Mouse (Mus musculus): ENCODE measurements around the gene Cd9.
A peak's percentile ranks its signal among the peaks of the same experiment; 100 is the strongest.

The Cd9 gene

DNA sequence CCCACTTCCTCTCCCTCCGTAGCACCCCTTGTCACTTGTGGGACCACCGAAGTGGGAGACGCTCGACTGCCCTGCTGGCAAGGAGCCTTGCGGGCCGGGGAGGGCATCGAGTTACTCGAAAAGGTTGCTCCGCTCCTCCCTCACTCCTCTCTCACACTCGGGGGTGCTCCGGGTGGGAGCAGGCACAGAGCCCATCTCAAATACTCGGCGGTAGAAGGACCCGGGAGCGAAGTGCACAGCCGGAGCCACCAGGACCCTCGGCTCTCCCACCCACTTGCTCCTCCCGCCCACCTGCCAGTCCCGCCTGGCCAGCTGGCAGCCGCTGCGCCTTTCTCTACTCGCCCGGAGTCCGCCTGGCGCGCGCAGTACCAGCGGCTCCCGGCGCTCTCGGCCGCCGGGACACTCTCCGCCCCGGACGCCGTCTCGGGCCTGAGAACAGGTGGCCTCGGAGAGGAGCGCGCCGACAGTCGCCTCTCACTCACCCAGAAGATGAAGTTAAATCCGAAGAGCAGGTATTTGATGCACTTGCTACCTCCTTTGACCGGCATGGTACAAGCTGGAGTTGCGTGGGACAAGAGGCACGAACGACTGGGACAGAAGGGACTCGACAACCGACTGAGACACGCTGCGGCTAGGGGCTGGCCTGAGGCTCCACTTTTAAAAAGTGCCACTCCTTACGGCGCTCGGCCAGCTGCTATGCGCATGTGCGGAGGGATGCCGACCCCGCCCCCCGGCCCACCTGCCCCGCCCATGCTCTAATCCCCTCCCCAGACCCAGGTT, at the start of gene Cd9:
TSS of gene Cd9 (minus strand) at position 700 of the 780 bp plus-strand sequence.
- peak; percentile 44 to 47 for DNase-seq (ENCODE audit: low spot score in 2 of 2)

DNA sequence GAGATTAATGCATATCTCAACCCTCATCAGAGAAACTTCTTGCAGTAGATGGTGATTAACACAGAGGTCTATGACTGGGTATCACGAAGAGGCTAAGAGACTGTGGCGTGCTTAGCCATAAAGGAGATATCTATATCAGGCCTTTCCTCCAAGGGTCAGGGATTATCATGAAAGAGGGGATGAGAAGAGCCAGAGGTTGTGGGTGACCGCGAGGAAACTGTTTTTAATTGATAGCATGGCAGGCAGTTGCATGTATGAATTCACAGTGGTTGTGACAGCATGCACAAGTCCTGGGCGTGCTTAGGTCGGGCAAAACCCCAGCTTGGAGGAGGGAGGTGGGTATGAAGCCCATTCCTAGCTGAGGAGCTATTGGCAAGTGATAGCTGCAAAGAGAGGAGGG, 46.7 kb upstream of the Cd9 start:
- no peak for DNase-seq (ENCODE audit: low spot score in 2 of 2)

DNA sequence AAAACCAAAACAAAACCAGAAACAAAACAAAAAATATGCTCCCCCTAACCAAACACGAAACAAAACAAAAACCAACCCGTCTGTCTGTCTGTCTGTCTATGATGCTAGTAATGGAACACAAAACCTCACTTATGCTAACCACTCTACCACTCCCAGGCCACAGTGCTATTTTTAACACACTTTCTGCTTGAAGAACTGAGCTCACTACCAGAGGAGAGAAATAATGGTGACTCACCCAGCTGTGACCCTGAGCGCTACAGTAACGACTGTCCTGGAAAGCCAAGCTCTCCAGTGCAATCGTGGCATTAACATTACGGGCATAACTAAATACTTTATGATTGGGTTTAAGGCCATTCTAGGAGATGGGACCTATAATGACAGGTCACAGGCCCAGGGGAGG, 46.2 kb upstream of the Cd9 start:
- DNase-seq (ENCODE audit: low spot score in 2 of 2) = no peak

DNA sequence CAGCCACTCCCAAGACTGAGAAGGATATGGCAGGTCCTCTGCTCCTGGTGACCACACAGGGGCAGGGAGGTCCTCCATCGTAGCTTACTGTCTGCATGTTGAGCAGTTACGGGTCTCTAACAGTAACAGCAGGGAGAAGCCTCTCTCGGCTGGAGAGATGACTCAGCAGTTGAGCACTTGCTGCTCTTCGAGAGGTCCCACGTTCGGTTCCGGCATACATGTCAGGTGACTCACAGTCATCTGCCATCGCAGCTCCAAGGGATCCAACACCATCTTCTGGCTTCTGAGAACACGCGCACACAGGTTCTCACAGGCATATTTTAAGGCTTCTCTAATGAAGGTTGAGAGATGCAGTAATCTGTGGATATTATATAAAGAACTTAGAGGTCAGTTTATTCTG, 45.6 kb upstream of the Cd9 start:
- no peak for DNase-seq (ENCODE audit: low spot score in 2 of 2)

DNA sequence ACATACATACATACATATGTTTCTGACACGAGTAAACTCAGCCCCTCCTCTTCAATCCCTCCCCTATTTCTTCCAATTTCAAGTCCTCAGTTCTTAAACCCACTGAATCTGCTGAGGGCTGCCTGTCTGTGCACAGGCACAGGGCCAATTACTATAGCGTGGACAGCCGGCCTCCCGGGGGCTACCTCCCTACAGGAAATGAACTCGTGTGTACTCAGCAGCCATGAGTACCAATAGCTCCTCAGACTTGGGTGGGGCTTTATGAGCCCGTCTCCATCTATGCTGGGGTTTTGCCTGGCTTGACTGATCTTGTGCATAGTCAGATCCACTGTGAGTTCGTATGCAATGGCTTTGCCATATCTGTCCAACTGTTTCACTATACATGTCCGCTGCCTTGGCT, 44.8 kb upstream of the Cd9 start:
- DNase-seq (ENCODE audit: low spot score in 2 of 2) = no peak

DNA sequence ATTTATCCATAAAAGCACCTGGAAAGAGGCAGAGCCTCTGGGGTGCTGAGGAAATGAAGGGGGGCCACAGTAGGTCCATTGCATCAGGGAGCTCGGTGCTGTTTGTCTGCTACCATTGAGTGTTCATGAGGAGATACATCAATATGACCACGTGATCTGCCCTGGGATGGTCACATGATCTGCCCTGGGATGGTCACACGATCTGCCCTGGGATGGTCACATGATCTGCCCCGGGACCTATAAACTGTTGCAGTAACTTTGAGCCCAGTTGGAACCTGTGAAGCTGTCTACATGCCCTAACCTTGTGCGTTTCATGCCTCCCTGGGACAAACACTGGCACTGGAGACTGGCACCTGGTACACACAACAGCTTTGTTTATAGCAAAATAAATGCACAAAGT, 43.9 kb upstream of the Cd9 start:
- no peak for DNase-seq (ENCODE audit: low spot score in 2 of 2)

DNA sequence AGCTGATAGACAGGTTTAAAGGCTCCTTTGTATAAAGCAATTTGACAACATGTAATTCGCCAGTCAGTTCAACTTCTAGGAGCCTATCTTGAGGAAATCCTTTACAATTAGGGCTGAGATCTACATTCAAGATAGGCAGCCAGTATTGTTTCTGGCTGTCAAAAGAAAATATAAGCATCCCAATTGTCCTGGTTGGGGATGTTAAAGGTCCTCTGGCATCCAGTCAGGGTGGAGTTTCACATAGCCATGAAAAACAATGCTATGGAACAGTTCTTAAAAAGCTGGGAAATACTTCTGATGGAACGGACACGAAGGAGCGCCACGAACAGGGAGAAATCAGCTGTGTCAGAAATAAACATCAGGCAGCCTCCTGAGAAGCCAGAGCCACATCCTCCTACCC, 40.4 kb upstream of the Cd9 start:
- no peak for DNase-seq (ENCODE audit: low spot score in 2 of 2)

DNA sequence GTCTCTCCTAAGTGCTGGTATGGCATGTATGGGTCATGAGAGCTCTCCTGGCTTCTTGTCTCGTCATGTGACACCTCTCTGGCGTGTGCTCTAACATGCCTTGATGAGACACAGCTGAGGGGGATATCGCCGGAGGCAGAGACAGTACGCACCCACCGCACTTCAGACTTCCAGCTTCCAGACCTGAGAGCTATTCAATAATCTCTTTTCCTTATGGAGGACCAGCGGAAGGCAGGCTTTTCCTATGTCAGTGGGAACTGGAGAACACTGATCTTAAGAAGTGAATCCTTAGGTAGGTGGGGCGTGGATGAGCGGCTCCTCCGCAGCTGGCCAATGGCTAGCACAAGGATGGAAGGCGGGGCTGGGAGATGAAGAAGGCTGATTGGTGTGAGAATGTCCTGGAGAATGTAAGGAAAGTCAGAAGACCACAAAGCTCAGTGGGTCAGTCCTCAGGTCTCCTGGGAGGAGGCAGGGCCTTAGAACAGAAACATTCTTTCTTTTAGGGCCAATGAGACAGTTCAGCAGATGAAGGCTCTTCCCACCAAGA, 38.6 kb upstream of the Cd9 start:
- no peak for DNase-seq (ENCODE audit: low spot score in 2 of 2)

DNA sequence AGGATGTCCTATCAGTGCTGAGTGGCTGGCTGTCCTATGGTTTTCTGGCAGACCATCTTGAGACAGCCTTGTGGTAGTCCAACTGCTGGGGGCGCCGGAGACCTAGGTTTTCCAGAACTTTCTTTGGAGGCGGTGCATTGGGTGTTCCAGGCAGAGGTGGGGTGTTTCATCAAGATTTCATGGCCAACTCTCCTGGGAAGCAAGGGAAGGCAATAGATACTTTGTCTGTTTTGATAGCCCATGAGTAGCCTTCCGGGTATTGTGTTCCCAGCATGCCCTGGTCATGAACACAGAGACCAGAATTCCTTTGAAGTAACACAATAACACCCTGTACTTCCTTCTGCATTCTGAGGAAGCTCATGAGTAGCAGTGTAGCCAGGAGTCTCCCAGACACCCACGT, 34.9 kb upstream of the Cd9 start:
- no peak for DNase-seq (ENCODE audit: low spot score in 2 of 2)

DNA sequence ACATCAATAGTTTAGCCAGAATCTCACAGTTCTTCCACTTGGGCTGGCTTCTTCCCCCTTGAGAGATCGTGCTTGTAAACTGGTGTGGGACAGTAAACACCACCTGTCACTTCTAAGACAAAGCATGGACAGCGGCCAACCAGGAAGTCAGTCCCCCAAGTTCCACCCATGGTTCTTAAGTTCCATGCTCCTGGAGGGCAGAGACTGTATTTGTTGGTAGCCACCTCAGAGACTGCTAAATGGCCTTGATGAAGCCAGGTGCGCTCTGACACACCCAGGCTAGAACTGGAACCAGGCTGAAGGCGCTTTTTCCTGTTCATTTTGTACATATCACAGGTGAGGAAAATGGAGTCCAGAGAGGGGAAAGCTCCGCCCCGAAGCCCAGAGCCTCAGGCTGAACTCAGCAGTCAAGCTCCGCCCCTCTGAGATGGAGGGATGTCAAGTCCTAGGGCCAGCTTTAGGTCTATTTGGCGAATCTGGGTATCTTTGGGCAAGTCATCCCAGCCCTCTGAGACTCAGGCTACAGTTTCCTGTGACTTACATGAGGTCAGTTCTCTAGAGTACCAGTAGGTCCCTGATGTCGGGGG, 34.1 kb upstream of the Cd9 start:
- no peak for DNase-seq (ENCODE audit: low spot score in 2 of 2)

DNA sequence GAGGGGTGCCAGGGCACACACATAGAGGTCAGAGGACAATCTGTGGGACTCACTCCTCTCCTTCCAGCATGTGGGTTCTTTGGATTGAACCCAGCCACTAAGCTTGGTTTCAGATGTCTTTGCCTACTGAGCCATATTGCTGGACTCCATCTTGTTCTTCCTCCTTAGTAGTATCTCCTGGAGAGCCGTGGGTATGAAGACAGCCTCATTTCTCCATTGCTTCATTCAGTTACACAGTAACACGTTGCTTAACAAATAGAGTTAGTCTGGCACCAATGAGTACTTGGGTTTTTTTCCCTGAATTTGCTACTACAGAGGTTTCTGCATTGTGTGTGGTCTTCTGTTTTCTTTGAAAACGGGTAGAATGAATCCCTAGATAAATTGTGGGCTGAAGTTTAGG, 31.5 kb upstream of the Cd9 start:
- no peak for DNase-seq (ENCODE audit: low spot score in 2 of 2)

DNA sequence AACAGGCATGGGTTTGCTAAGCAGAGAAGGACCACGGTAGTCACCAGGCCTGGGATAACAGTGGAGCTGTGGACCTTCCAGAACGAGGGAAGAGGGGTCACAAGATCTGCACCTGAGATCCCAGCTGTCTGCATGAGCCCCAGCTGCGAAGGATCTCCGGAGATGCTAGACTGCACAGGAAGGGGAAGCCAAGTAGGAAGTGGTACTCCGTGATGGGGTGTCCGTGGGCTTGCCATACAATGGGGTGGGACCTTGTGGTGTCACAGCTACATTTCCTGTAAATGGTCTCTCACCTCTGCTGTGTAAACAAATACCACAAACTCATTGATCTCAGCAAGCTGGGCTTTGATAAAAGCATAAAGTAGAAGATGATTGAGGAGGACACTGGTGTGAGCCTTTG, 29.4 kb upstream of the Cd9 start:
- peak; percentile 31 to 48 for DNase-seq (ENCODE audit: low spot score in 2 of 2)

DNA sequence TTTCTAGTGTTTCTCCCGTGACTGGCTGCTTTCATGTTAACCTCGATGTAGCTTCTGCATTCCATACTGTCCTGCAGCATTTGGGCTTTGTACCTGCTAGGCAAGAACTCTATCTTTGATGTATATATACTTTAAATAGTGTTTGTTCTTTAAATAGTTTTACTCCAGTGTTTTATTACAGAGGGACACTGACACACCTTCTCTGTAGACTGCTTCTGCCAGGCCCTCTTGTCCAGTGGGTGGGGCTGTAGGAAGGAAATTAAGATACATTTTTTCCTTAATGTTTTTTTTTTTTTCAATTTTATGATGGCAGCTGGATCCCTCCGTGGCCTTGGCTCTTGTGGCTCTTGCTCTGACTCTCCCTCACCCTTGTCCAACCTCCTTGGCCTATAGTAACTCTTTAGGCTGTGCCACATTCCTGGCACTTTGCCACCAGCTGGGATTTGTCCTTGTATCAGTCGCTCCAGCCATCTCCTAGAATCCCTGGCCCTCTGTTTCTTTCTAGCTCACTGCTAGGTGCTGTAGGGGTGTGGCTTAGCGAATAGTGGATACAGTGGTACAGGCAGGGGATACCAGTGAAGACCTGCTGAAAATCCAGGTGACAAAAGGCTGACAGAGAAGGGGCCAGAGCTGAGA, 27.1 kb upstream of the Cd9 start:
- DNase-seq (ENCODE audit: low spot score in 2 of 2) = no peak

DNA sequence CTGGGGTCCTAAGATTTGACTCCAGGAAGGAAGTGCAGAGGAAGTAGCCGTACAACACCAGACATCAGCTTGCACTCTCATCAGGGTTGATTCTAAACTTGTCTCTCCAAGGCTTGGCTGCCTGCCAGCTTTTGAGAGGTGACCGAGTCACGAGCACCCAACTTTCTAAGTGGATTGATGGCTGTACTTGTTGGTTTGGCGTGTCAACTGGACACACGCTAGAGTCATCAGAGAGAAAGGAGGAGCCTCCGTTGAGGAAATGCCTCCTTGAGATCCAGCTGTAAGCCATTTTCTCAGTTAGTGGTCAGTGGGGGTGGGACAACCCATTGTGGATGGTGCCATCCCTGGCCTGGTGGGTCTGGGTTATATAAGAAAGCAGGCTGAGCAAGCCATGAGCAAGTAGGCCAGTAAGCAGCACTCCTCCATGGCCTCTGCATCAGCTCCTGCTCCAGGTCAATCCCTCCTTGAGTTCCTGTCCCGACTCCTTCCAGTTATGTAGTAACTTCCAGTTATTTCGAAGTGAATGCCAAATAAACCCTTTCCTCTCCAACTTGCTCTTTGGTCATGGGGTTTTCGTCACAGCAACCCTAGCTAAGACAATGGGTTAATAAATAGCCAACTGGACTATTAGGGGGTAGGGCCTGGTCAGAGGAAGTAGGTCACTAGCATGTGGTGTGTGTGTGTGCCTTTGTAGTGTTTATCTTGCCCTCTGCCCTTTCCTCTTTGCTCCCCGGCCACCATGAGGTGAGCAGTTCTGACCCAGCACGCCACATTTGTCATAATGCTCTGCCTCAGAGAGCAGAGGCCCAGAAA, 21.1 kb upstream of the Cd9 start:
- peak in 1 of 2 experiments; percentile 18 for DNase-seq (ENCODE audit: low spot score in 2 of 2)

DNA sequence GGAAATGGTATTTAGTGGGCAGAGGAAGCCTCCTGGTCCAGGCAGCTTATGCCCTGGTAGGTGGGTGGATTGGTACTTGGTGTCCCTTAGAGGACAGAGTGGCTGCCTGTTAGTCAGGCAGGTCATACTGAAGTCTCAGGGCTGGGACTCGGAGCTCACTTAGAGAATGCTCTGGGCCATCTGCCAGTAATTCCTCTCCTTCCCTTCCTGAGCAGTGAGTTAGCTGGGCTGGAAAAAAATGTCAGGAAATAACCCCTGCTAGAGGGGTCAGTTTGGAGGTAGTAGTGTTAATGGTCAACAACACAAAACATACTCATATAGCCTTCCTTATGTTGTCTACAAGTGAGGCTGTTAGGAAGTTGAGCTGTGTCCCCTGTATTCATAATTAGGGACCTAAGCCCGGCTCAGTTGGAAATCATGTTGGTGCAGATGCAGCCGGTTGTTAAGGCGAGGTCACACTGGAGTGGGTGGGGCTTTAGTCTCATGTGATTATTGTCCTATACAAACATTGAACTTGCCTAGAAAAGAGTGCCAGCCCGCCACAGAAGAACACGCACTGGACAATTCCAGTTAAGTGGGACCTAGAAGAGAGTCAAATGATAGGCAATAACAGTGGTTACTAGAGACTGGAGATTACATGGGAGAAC, 18.5 kb upstream of the Cd9 start:
- no peak for DNase-seq (ENCODE audit: low spot score in 2 of 2)

DNA sequence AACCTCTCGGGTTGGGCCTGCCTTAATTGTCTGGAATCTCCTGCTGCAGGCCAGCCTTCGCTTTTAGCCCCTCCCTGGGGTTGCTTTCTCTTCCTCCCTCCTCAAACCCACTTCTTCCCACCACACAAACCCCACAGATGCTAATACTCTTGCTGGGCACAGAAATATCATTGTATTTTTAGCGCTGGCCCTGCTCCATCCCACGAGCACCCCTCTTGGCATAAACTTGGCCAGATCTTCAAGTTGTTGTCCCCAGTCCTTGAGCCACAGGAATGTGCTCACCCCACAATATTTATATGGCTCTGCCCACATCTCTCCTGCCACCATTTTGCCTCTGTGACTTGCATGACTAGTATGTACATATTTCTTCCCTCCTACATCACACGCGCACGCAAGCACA, 16.6 kb upstream of the Cd9 start:
- DNase-seq (ENCODE audit: low spot score in 2 of 2) = no peak

DNA sequence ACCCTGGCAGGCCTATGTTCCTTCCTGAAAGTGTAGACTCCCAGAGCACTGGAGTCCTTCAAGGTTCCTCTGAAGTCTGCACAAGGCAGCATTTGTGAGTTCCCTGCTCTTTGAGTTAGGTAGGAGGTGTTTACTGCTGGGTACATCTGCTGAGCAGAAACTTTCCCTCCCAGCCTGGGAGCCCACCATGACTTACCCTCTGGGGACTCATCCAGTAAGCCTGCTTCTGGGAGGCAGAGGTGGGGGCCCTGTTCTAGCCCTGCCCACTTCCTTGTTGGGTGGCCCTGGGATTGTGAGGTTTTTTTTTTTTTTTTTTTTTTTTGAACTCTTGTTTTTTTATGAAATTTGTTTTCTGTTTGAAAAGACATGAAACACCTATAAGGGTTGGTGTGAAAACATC, 16.1 kb upstream of the Cd9 start:
- DNase-seq (ENCODE audit: low spot score in 2 of 2) = no peak

DNA sequence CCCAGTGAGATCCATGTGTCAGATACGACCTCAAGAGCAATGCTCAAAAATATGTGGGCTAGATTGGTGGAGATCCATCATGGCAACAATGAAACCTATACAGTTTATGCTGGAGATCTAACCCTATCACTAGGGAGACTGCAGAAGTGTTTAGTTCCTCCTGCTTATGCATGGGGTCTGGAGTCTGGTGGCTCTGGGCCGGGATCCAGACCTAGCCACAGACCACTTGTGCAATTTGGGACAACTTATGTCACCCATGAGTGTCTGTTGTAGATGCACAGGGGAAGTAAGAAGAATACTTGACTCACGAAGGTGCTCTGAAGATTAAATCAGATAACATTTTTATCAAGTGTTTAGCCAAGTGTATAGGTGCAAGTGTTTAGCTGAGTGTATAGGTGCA, 15.2 kb upstream of the Cd9 start:
- DNase-seq (ENCODE audit: low spot score in 2 of 2) = no peak

DNA sequence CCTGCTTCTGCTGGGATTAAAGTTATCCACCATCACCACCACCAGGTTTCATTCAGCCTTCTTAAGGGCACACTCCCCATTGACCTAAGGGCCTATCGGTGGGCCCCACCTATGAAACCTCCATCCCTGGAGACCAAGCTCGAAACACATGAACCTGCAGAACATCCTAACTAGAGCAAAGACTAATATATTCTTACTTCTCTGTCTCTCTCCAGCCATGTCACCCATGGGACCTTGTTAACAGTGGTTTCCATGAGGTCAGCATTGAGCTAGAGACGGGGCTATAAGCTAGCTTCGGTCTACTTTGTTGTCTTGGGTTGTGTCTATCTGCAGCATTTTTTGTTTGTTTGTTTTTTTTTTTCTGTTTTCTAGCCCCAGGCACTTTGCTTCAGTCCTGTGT, 11.8 kb upstream of the Cd9 start:
- DNase-seq (ENCODE audit: low spot score in 2 of 2) = no peak

DNA sequence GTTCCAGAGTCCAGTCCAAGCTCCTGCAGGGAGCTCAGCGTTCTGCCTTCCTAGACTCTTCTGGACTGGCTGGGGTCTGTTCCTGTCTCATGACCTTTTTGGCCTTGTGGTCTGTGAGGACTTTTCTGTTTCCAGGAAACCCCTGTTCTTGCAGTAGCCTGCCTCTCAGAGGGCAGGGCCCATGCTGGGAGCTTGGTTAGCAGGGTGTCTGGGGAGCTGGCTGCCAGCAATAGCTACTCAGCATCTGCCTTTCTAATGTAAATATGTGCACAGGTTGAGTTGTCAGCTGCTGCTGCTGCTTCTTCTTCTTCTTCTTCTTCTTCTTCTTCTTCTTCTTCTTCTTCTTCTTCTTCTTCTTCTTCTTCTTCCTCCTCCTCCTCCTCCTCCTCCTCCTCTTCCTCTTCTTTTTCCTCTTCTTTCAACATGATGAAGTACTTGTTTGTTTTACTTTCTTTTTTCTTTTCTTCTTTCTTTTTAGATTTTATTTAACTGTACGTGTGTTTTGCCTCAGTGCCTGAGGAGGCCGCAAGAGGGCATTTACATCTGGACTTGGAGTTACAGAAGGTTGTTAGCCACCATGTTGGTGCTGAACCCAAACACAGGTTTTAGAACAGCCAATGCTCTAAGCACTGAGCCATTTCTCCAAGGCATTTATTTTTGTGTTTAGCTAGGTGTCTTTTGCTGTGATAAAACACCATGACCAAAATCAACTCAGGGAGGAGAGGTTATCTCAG, 10.2 kb upstream of the Cd9 start:
- no peak for DNase-seq (ENCODE audit: low spot score in 2 of 2)
